Mouse (Mus musculus): ENCODE measurements around the gene Pxmp4.
A peak's percentile ranks its signal among the peaks of the same experiment; 100 is the strongest.

DNA sequence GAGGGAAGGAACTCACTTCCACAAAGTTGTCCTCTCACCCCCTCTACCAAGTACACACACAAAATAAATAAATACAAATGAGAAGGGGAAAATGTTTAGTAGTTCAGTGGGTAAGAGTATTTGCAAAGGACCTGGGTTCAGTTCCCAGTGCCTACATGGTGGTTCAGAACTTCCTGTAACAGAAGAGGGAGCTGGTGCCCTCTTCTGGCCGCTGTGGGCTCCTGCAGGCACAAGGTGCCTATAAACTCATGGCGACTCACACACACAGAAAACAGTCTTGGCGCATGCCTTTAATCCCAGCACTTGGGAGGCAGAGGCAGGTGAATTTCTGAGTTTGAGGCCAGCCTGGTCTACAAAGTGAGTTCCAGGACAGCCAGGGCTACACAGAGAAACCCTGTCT is 35.0 kb upstream of the Pxmp4 start:
- TF ChIP-seq CTCF (IDR thresholded peaks at IDR 0.05; ENCODE audit: insufficient read depth, low read length) (0 out of 2 replicates have a peak, but pooled peaks have one; percentile 4), POLR2A (IDR thresholded peaks at IDR 0.05; ENCODE audit: borderline replicate concordance, extremely low read depth, low read depth, low read length) (no peak)

All from lung, adult 2 months (tissue).